Mouse (Mus musculus): Measurements from ENCODE around the gene Shld2. TPM values are rescaled to one million over a fixed set of nuclear protein-coding genes. Genes with fewer than 3 reads are reported as not detected.

Gene Shld2
- polyA plus RNA-seq, 1 experiment from 2014 or later, result 9.0 TPM

- Histone ChIP-seq H3K4me2 (ENCODE audit: low read depth, low read length, severe bottlenecking) (no peak overlapping the region), H3K4me1 (replicated peaks; ENCODE audit: control insufficient read depth, insufficient read depth, low read length) (no peaks in the 10 kb centered on the region), H3K36me3 (ENCODE audit: control insufficient read depth, insufficient read depth, low read length) (no peaks in the 10 kb centered on the region), H3K9ac (ENCODE audit: low read length) (no peak overlapping the region), H3K4me3 (ENCODE audit: low read depth, low read length) (no peak overlapping the region), H3K27me3 (ENCODE audit: control insufficient read depth, insufficient read depth, low read length) (no peaks in the 10 kb centered on the region), H3K9me3 (ENCODE audit: control insufficient read depth, low read length) (no peaks in the 10 kb centered on the region), H3K27ac (ENCODE audit: low read depth, low read length) (no peak overlapping the region)
- 90% methylated on average over 4 of the region's 4 CpGs for WGBS
- no peak for DNase-seq (ENCODE audit: low spot score)
- ATAC-seq (replicated peaks; ENCODE audit: low FRiP score), result no peak
These were observed 57.0 kb downstream of the Shld2 start for GRCm38 (mm10) chr14:34253261-34253660.

GRCm38 (mm10) chr14:34252470-34253145 is 57.7 kb downstream of the Shld2 start:
- no peaks in the 10 kb centered on the region for H3K9me3 ChIP-seq (ENCODE audit: control insufficient read depth, low read length)
- no peak overlapping the region for H3K27ac ChIP-seq (ENCODE audit: low read depth, low read length)
- H3K4me2 ChIP-seq (ENCODE audit: low read depth, low read length, severe bottlenecking), result no peak overlapping the region
- 84% methylated on average over 5 of the region's 6 CpGs for WGBS
- no peak for ATAC-seq (replicated peaks; ENCODE audit: low FRiP score)
- no peak overlapping the region for H3K4me3 ChIP-seq (ENCODE audit: low read depth, low read length)
- no peaks in the 10 kb centered on the region for H3K27me3 ChIP-seq (ENCODE audit: control insufficient read depth, insufficient read depth, low read length)
- no peak overlapping the region for H3K9ac ChIP-seq (ENCODE audit: low read length)
- no peaks in the 10 kb centered on the region for H3K36me3 ChIP-seq (ENCODE audit: control insufficient read depth, insufficient read depth, low read length)
- H3K4me1 ChIP-seq (replicated peaks; ENCODE audit: control insufficient read depth, insufficient read depth, low read length), result no peaks in the 10 kb centered on the region
- DNase-seq (ENCODE audit: low spot score), result no peak

DNA sequence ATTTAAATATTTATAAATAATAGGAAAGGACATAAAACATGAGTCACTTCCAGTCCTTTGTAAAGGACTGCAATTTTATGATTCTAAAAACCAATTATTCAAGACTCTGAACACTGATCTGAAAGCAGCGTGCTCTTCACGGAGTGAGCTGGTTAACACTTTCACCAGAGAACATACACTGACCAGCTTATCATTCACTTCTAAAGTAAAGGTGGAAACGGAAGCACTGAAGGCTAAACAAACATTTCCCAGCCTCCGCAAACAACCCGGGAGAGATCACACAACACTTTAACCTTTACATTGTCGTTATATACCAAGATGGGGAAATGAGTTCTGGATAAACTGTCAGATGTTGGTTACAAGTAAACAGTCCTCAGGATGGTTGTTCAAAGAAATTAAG is 69.6 kb downstream of the Shld2 start:
- H3K27ac ChIP-seq (ENCODE audit: low read depth, low read length), result no peak overlapping the region
- ATAC-seq (replicated peaks; ENCODE audit: low FRiP score) (no peak), DNase-seq (ENCODE audit: low spot score) (no peak)
- H3K36me3 ChIP-seq (ENCODE audit: control insufficient read depth, insufficient read depth, low read length), result no peaks in the 10 kb centered on the region
- no peak overlapping the region for H3K4me2 ChIP-seq (ENCODE audit: low read depth, low read length, severe bottlenecking)
- H3K4me3 ChIP-seq (ENCODE audit: low read depth, low read length), result no peak overlapping the region
- H3K9me3 ChIP-seq (ENCODE audit: control insufficient read depth, low read length), result no peaks in the 10 kb centered on the region
- H3K27me3 ChIP-seq (ENCODE audit: control insufficient read depth, insufficient read depth, low read length), result no peaks in the 10 kb centered on the region
- 91% methylated on average over 6 of the region's 6 CpGs for WGBS
- H3K4me1 ChIP-seq (replicated peaks; ENCODE audit: control insufficient read depth, insufficient read depth, low read length), result no peaks in the 10 kb centered on the region
- H3K9ac ChIP-seq (ENCODE audit: low read length), result no peak overlapping the region

DNA sequence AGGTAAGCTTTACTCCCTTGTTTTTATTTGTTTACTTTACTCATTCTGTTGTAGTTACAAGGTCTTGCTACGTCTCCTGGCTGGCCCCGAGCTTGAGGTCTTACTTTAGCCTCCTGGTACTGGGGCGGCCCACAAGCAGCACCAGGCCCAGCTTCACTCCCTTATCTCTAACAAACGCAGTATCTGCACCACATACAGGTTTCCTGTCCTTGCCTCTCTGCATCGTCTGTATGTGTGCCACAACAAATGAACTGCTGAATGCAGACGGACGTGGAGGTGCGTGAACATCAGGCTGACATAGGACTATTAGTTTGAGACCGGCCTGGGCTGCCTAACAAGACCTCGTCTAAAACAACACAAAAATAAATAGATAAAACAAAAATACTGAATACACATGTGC is 70.0 kb downstream of the Shld2 start:
- Histone ChIP-seq H3K4me2 (ENCODE audit: low read depth, low read length, severe bottlenecking) (no peak overlapping the region), H3K27me3 (ENCODE audit: control insufficient read depth, insufficient read depth, low read length) (no peaks in the 10 kb centered on the region), H3K36me3 (ENCODE audit: control insufficient read depth, insufficient read depth, low read length) (no peaks in the 10 kb centered on the region), H3K27ac (ENCODE audit: low read depth, low read length) (no peak overlapping the region), H3K4me3 (ENCODE audit: low read depth, low read length) (no peak overlapping the region), H3K9ac (ENCODE audit: low read length) (no peak overlapping the region), H3K4me1 (replicated peaks; ENCODE audit: control insufficient read depth, insufficient read depth, low read length) (no peaks in the 10 kb centered on the region), H3K9me3 (ENCODE audit: control insufficient read depth, low read length) (no peaks in the 10 kb centered on the region)
- WGBS, result 90% methylated on average over 10 of the region's 10 CpGs
- DNase-seq (ENCODE audit: low spot score) (no peak), ATAC-seq (replicated peaks; ENCODE audit: low FRiP score) (no peak)

DNA sequence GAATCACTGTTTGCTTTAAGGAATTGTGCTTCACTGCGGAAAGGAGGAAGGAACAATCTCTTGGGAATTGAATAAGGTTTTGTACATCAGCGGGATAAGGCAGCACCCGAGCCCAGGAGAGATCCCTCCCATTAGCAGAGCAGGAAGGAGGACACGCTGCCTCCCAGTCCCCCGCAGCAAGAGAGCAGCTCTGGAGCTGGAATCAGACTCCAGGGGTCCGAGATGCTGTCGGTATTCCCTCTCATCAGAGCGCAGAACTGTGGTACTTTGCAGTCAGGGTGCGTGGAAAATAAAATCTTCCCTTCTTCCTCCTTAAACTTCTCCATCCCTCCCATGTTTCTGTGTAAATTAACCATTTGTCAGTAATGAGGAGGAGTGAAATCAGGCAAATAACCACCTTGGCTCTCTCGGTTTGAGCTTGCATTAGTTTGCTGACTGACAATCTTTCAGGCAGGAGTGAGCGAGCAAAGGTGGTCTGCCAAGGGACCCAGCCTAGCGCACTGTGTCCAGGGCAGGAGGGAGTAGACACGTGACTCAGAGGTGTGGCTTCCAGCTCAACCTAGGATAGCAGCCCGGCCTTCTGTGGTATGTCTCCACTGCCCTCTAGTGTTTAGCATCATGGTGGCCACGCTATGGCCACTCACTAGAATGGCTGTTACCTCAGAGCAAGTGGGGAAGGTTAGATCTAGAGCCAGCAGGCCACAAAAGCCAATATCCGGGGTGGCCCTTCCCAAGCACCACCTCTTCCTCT is 75.5 kb downstream of the Shld2 start:
- Histone ChIP-seq H3K9me3 (ENCODE audit: control insufficient read depth, low read length) (no peaks in the 10 kb centered on the region), H3K36me3 (ENCODE audit: control insufficient read depth, insufficient read depth, low read length) (no peaks in the 10 kb centered on the region), H3K4me2 (ENCODE audit: low read depth, low read length, severe bottlenecking) (peak overlapping the region; percentile 64), H3K4me3 (ENCODE audit: low read depth, low read length) (peak overlapping the region; percentile 16; the same call in 1 of the 2 replicates), H3K27me3 (ENCODE audit: control insufficient read depth, insufficient read depth, low read length) (no peaks in the 10 kb centered on the region), H3K27ac (ENCODE audit: low read depth, low read length) (no peak overlapping the region), H3K9ac (ENCODE audit: low read length) (peak overlapping the region; percentile 50), H3K4me1 (replicated peaks; ENCODE audit: control insufficient read depth, insufficient read depth, low read length) (no peaks in the 10 kb centered on the region)
- peak; percentile 99 for ATAC-seq (replicated peaks; ENCODE audit: low FRiP score)
- DNase-seq (ENCODE audit: low spot score), result peak; percentile 86
- 3% methylated on average over 16 of the region's 16 CpGs for WGBS

DNA sequence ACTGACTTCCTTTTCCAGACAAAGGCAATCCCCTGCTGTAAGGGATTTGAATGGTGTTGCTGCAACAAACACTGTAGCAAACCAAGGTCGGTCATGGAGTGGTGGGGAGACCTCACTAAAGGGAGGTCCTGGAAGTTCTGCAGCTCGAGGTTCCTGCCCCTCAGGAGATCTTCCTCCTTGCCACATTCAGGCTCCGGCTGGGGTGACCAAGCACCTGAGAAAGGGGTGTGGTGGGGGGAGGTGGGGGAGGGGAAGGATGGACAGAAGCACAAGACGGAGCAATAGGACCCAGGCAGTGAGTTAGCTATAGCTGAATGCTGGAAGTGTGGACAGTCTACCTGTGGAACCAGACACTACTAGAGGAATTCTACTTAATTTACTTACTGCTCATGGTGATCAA is 76.4 kb downstream of the Shld2 start:
- H3K4me3 ChIP-seq (ENCODE audit: low read depth, low read length), result no peak overlapping the region
- H3K27me3 ChIP-seq (ENCODE audit: control insufficient read depth, insufficient read depth, low read length), result no peaks in the 10 kb centered on the region
- H3K4me2 ChIP-seq (ENCODE audit: low read depth, low read length, severe bottlenecking), result no peak overlapping the region
- no peaks in the 10 kb centered on the region for H3K9me3 ChIP-seq (ENCODE audit: control insufficient read depth, low read length)
- H3K27ac ChIP-seq (ENCODE audit: low read depth, low read length), result no peak overlapping the region
- WGBS, result 62% methylated on average over 4 of the region's 4 CpGs
- DNase-seq (ENCODE audit: low spot score) (no peak), ATAC-seq (replicated peaks; ENCODE audit: low FRiP score) (no peak)
- no peaks in the 10 kb centered on the region for H3K36me3 ChIP-seq (ENCODE audit: control insufficient read depth, insufficient read depth, low read length)
- H3K4me1 ChIP-seq (replicated peaks; ENCODE audit: control insufficient read depth, insufficient read depth, low read length), result no peaks in the 10 kb centered on the region
- H3K9ac ChIP-seq (ENCODE audit: low read length), result no peak overlapping the region

DNA sequence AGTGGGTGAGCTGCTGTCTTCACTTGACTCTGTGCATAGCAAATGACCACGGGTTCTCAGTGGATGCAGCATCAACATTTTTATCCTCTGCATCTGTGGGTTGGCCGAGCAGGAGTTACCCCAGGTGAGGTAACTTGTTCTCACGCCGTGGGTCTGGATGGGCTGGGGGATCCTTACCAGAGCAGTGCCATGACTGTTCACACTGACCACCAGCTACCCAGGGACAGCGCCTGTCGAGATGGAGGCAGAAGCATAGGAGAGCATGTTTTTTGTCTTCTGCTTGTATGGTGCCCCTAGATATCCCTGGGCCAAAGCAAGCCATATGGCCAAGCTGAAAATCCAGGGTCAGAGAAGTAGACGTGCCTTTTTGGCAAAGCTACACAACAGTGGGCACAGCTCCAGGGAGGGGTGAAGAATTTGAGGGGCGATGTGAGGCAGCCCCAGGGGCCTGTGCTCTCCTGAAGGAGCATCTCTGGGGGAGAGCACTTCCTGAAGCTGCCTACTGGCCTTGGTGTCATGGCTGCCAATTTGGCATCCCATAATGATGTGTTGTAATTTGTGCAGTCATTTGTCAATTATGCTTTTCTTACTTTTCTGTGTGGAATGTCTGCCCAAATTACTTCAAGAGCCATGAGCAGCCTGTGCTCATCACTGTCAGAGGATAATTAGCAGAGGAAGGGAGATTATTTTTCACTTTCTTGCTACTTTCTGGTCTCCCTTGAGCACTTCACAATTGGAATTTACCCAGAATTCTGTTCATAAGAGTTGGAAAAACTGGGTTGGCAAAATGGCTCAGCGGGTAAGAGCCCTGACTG is 77.2 kb downstream of the Shld2 start:
- H3K4me1 ChIP-seq (replicated peaks; ENCODE audit: control insufficient read depth, insufficient read depth, low read length), result no peaks in the 10 kb centered on the region
- no peak overlapping the region for H3K27ac ChIP-seq (ENCODE audit: low read depth, low read length)
- no peak overlapping the region for H3K9ac ChIP-seq (ENCODE audit: low read length)
- no peaks in the 10 kb centered on the region for H3K36me3 ChIP-seq (ENCODE audit: control insufficient read depth, insufficient read depth, low read length)
- no peak overlapping the region for H3K4me3 ChIP-seq (ENCODE audit: low read depth, low read length)
- WGBS, result 85% methylated on average over 9 of the region's 9 CpGs
- no peaks in the 10 kb centered on the region for H3K27me3 ChIP-seq (ENCODE audit: control insufficient read depth, insufficient read depth, low read length)
- DNase-seq (ENCODE audit: low spot score), result no peak
- ATAC-seq (replicated peaks; ENCODE audit: low FRiP score), result no peak
- no peak overlapping the region for H3K4me2 ChIP-seq (ENCODE audit: low read depth, low read length, severe bottlenecking)
- no peaks in the 10 kb centered on the region for H3K9me3 ChIP-seq (ENCODE audit: control insufficient read depth, low read length)

- no peak for DNase-seq (ENCODE audit: low spot score)
- Histone ChIP-seq H3K4me2 (ENCODE audit: low read depth, low read length, severe bottlenecking) (no peak overlapping the region), H3K4me3 (ENCODE audit: low read depth, low read length) (no peak overlapping the region)
These were observed 78.0 kb downstream of the Shld2 start for GRCm38 (mm10) chr14:34232340-34232739.

More at GRCm38 (mm10) chr14:34232340-34232739, 78.0 kb downstream of the Shld2 start:
- 59% methylated on average over 7 of the region's 7 CpGs for WGBS
- H3K9ac ChIP-seq (ENCODE audit: low read length), result no peak overlapping the region
- H3K9me3 ChIP-seq (ENCODE audit: control insufficient read depth, low read length), result no peaks in the 10 kb centered on the region
- H3K27ac ChIP-seq (ENCODE audit: low read depth, low read length), result no peak overlapping the region
- H3K36me3 ChIP-seq (ENCODE audit: control insufficient read depth, insufficient read depth, low read length), result no peaks in the 10 kb centered on the region
- H3K4me1 ChIP-seq (replicated peaks; ENCODE audit: control insufficient read depth, insufficient read depth, low read length), result no peaks in the 10 kb centered on the region
- H3K27me3 ChIP-seq (ENCODE audit: control insufficient read depth, insufficient read depth, low read length), result no peaks in the 10 kb centered on the region
- ATAC-seq (replicated peaks; ENCODE audit: low FRiP score), result no peak

Measured in forebrain, embryonic 11.5 days (tissue).